Mouse (Mus musculus) heart, postnatal 25 days (tissue): ENCODE results near the gene Kif11. TPM values are rescaled to one million over a fixed set of nuclear protein-coding genes. Genes with fewer than 3 reads are reported as not detected.

Source experiments
- DNase-seq: peaks from one replicate; pipeline ENCODE4 v3.0.0; 2022; ENCODE audit warnings: low spot score
- intact Hi-C: fragments of 180-260 bp; cut with DNase I; formaldehyde crosslinking; loops from one replicate; pipeline ENCODE4 v1.15.1; 2025
- total RNA-seq, 2 experiments: library from RNA; stranded (reverse); gene quantifications; 2 replicates each; pipeline ENCODE4 v1.2.3; 2021

Kif11 gene
- total RNA-seq, 2 experiments from 2014 or later = 0.88 to 0.95 TPM

DNA sequence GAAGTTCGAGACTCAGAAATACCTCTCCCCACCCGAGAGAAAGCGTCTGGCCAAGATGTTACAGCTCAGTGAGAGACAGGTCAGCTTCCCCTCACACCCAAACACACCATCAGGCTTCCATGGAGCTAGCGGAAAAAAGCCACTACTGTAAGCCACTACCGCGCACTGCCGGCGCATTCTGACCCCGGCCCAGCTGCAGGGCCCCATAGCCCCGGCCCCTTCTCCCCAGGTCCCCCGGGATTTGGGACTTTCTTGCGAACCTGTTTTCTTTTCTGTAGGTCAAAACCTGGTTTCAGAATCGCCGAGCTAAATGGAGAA is 61.0 kb downstream of the Kif11 start:
- intact Hi-C loops = loop anchor here (5.0 kb wide), 2 partner anchors 45 to 70 kb away; no protein-coding TSS in a partner anchor
- no peak for DNase-seq

DNA sequence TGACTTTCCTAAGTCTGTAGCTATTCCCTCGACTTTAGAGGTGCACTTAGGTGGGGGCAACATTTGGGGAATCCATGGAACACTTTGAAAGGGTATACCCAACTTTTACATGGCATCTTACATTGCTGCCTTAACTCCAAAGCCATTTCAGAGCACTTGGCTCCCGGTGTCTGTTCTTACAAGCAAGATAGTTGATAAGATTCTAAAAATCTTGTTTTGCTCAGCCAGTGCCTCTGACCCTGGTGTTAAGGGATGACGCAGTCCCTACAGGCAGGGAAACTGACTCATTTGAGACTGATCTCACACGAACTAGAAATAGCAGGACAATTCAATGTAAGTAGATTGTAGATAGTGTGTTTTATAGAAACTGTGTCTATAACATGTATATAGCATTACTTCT is 64.0 kb downstream of the Kif11 start:
- no peak for DNase-seq
- intact Hi-C loops = no loop called here

DNA sequence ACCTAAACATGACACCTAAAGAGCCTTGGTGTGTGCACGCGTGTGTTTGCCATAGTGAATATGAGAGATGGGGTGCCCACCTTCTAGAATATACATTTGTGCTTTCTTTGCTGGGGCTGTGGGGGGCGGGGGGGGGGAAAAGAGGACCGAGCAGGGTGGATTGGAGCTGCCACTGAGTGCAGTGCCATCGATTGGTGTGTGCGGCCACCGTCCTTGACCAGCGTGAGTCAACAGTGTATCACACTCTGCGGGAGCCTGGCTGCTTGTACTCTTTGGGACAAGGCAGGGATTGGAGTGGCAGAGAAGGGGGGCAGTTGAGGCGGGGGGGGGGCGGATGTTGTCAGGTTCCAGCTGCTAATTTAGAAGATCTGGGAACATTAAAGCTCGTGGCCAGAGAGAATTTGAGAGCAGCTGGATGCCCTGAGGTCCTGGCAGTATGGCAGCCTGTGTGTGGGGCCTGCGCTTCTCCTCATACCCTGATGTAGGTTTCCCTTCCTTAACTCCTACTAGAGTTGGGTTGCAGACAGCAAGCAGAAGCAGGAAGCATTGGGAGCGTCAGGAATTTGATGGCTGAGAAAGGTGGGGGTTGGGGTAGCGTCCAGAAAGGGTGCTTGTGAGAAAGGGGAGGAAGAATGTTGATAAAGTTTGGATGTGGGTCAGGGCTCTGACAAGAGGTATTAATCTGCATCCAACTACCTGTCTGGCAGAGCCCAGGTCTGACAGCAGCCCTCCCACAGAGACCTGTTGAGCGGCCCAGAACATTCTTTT is 64.7 kb downstream of the Kif11 start:
- intact Hi-C loops = no loop called here

DNA sequence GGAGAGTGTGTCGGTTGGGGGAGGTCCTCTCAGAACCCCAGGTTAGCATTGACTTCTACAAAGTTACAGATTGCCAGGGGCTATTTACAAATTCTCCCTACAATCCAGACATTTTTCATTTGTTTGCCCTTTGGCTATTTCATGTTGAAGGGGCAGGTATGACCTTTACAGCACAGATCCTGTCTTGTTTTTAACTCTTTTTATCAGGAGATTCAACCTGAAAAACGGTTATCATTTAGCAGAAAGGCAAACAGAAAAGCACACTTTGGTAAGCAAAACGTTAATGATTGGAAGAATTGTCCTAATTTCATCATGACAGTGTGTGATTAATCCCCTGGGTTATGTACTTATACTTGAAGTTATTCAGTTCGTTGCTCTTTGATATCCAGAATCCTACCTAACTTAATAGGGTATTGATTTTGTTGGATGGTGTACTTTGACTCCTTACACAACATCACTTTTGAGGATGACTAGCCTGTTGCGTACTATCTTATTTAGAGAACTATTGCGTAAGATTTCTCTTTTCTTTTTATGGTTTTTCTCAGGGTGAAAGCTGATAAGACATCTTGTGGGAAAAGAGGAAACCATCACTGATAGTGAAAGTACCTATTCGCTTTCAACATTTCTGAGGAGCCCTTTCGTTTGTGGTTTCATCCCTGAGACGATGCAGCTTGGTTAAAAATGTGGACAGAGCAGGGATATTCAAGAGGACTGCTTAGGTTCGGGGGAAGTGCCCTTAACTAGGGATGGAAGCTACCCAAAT is 66.5 kb downstream of the Kif11 start:
- DNase-seq = no peak
- intact Hi-C loops = no loop called here

More for the DNA sequence above, 64.7 kb downstream of the Kif11 start:
- no peak for DNase-seq

DNA sequence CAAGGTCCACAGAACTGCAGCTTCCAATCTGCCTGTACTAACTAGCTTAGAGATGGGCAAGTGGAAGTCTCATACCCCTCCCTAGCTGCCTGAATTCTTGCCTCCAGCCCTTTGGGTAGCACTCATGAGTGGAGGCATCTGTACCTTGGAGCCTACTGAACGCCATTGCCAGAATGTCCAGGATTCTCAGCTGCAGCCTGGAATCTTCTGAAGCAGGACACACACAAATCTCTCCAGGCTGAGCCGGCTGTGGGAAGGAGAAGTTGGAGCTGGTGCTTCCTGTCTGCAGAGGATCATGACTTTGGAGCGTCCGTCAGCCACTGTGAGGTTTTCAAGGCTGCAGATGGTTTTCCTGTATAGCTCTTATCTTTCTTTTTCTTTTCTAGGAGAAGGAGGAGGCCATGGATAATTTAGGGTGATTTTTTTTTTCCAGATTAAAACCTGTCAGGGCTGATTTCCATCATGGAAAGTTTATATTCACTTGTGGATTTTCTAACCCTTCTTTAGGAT is 67.5 kb downstream of the Kif11 start:
- intact Hi-C loops = no loop called here
- no peak for DNase-seq

DNA sequence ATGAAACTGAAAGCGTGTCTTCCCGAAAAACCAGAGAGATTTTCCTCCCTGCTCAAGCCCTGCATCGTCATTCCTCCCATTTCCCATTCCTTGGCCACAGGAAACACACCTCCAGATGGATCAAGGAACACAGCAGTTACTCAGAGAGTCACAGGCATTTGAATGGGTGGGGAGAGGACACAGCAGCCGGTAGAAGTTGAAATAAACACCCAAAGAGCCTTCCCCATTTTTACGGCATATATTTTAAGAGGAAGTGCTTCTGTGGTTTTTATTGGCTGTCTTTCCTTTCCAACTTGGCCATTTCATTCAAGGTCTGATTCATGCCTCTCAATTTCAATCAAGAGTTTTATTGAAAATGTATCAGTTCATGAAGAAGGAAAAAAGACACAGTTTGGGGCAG is 72.0 kb downstream of the Kif11 start:
- no peak for DNase-seq
- intact Hi-C loops = no loop called here

DNA sequence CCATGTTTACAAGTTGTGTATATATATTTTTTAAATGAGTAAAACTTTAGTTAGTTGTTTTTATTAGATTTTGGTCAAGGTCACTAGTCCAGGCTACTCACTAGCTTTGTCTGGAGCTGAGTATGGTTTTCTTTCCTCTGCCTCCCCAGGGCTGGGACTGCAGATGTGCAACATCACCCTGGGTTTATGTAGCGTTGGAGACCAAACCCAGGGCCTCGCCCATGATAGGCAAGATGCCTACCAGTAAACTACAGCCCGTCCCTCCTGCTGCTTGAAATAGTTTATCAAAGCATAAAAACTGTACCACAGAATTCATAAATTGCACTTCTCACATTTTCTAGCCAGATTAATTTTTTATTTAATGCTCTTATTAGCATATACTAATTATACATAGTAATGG is 73.0 kb downstream of the Kif11 start:
- intact Hi-C loops = no loop called here
- no peak for DNase-seq

DNA sequence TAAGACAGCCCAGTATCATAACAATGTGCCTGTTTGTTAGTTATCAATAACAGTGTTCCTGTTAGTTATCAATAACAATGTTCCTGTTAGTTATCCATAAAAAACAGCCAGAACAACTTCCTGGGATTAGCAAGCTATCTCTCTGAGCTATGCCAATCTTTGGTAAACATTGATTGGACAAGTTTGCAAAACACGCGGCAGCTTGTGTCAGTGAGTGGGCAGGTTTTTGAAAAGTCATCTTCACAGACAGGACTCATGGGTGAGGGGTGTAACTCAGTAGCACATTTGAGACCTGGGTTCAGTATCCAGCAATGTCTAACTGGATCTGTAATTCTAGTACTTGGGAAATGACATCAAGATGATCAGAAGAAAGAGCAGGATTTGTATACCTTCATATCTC is 79.3 kb downstream of the Kif11 start:
- intact Hi-C loops = no loop called here
- no peak for DNase-seq

DNA sequence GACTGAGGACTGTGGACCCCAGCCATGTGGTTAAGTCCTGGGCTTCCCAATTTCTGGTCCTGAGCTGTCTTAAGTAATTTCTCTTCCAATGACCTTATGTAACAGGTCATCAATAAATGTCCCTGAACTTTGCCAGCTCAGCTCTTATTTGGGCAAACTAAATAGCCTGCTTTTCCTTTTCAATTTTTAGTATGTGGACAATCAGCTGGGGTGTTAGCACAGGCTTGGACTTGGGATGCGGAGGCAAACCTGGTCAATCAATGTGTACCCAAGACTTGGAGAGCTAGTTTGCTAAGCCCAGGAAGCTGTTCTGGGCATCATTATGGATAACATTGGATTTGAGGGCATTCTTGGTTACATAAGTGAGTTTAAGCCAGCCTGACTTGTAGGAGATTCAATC is 79.8 kb downstream of the Kif11 start:
- intact Hi-C loops = no loop called here
- DNase-seq = no peak

DNA sequence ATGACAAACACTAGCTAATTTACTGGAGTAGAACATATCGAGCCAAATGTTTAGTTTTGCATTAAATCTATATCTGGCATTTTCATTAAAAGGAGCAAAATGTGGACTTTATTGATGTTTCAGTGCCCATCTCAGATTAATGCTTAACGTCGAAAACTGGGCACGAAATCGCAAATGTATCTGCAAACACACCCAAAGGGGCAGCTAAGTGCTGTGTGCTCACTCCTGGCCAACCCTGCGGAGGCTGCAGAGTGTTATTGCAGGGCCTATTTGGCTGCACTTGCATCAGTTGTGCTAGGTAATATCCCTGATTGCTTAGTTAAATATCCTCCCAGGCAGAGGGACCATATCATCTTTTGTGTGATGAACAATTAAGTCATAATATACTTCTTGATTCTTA is 81.8 kb downstream of the Kif11 start:
- DNase-seq = no peak
- intact Hi-C loops = no loop called here

DNA sequence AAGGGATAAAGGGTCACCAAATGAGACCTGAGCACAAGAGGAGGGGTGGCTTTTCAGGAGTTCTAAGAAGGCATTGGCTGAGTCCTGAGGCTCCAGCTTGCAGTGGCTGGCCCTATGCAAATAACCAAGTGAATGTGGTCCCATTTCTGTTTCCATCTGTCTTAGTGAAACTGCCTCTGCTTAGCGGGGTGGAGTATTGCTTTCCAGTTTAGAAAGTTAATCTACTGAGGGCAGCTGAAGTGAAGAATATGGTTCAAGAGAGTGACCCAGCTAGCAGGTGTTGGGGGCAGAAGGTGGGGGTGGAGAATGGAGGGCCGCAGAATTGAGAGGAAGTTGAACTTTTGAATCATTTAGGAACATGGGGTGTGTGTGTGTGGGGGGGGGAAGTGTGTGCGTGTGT is 90.2 kb downstream of the Kif11 start:
- intact Hi-C loops = no loop called here
- no peak for DNase-seq

DNA sequence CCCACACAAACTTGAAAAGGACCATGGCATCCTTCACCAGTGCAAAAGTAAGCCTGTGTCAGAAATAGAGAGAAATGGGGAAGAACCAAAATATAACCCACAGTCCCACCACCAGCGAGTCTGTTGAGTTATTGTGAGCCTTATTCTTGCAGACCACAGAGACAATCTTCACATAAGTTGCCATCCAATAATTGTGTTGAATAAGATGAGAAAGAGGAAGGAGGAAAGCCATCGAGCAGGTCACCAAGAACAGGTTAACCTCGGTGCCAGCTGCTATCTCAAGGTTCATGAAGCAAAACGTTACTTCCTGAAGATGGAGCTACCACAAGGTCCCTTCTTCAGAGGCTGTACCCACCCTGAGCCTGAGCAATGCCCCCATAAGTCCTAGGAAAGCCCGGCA is 90.8 kb downstream of the Kif11 start:
- DNase-seq = no peak
- intact Hi-C loops = no loop called here

DNA sequence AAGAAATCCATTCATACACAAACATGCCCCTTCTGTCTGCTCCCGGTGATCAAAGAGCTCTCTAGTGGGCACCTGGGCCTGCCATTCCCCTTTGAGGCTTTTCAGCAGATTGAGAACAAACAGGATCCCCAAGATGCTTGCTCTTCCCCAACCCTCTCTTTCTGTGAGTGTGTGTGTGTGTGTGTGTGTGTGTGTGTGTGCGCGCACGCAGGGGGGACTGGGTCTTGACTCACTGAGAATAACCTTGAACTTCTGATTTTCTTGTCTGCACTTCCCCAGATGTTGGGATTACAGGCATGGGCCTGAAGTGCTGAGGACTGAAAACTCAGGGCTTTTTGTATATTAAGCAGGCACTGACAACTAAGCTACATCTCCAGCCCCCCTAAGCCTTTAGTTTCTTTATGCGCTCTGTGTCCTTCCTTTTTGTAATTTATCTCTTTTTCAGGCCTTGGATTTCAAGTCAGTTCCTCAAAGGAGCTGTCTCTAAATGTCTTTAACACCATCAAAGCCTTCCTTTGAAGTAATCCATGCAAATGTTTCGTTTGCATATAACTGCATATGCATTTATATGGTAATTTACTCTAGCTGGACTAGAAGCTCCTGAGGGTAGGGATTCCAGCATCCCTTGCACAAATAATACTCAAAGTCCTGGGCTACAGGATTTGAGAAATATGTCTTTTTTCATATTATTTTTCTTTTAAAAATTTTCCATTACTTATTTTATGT is 92.8 kb downstream of the Kif11 start:
- DNase-seq = no peak

More for the DNA sequence above, 92.8 kb downstream of the Kif11 start:
- intact Hi-C loops = no loop called here

Other genes with a start within 250 kb of the Kif11 start
- 10 to 100 TPM; 82.1 to 85.6 TPM for gene March5, start 168.9 kb upstream of the Kif11 start, total RNA-seq
- gene Cpeb3, start 167.8 kb upstream of the Kif11 start, total RNA-seq = 10 to 100 TPM; 76.3 to 81.7 TPM
- gene Ide, start 38.6 kb upstream of the Kif11 start, total RNA-seq = 10 to 100 TPM; 66.3 to 69.6 TPM
- gene Hhex, start 58.4 kb downstream of the Kif11 start, total RNA-seq = 1 to 10 TPM; 3.8 to 4.8 TPM
- 10 to 100 TPM; 29.2 TPM for gene Exoc6, start 174.0 kb downstream of the Kif11 start, total RNA-seq